Mouse (Mus musculus) bone marrow, adult 2 months (tissue): Measurements from ENCODE around the gene Robo1. TPM values are rescaled to one million over a fixed set of nuclear protein-coding genes. Genes with fewer than 3 reads are reported as not detected.
"Not testable (repeated sequence)": the region's sequence is repeated elsewhere in the genome, so short reads cannot be mapped to it uniquely, and the experiment has no call there.

Experiments used
- H3K27ac ChIP-seq: fragments of 200-500 bp; 2 replicates; pipeline ENCODE4 v1.5.1; 2012; ENCODE audit warnings: low read depth, mild to moderate bottlenecking, control low read depth, inconsistent platforms, low read length; ENCODE audit not compliant: control insufficient read depth, poor library complexity, insufficient read depth
- H3K4me1 ChIP-seq: fragments of 200-500 bp; 2 replicates; pipeline ENCODE4 v1.6.1; 2011; ENCODE audit warnings: low read length; ENCODE audit not compliant: control insufficient read depth, insufficient read depth
- H3K4me3 ChIP-seq: fragments of 200-500 bp; replicated peaks from 2 replicates; pipeline ENCODE3; 2011; ENCODE audit warnings: mild to moderate bottlenecking, low read depth, low read length, control low read depth; ENCODE audit not compliant: control insufficient read depth
- CTCF ChIP-seq: fragments of 200-500 bp; IDR thresholded peaks from 2 replicates; pipeline ENCODE4 v1.5.1; 2011; ENCODE audit warnings: low read length, control low read depth; ENCODE audit not compliant: control insufficient read depth, insufficient read depth
- POLR2A ChIP-seq: fragments of 200-500 bp; IDR thresholded peaks from 2 replicates; pipeline ENCODE4 v1.6.1; 2011; ENCODE audit warnings: low read depth, mild to moderate bottlenecking, control low read depth, low read length, borderline replicate concordance; ENCODE audit not compliant: control insufficient read depth
- WGBS: fragments of 180-500 bp; shearing (Covaris S2); methylation state at CpG from one replicate; pipeline ENCODE4 v1.1.7; 2018; 5-methylcytosine and 5-hydroxymethylcytosine counted together
- polyA plus RNA-seq: library from polyadenylated mRNA; stranded (reverse); fragments of >200 nt; gene quantifications from 2 replicates; pipeline ENCODE4 v1.2.4, GENCODE M21; 2011; ENCODE audit warnings: low replicate concordance; ENCODE audit not compliant: missing spikeins, insufficient read depth, insufficient read length

Gene Robo1
- polyA plus RNA-seq, 1 experiment = 9.0 TPM

GRCm38 (mm10) chr16:72553713-72554112, 245.6 kb downstream of the Robo1 start:
- 66% methylated on average over 5 of the region's 5 CpGs for WGBS
- no peaks in the 10 kb centered on the region for H3K4me1 ChIP-seq
- TF ChIP-seq CTCF (no peak), POLR2A (no peak)
- no peak overlapping the region for H3K4me3 ChIP-seq
- no peak overlapping the region for H3K27ac ChIP-seq

DNA sequence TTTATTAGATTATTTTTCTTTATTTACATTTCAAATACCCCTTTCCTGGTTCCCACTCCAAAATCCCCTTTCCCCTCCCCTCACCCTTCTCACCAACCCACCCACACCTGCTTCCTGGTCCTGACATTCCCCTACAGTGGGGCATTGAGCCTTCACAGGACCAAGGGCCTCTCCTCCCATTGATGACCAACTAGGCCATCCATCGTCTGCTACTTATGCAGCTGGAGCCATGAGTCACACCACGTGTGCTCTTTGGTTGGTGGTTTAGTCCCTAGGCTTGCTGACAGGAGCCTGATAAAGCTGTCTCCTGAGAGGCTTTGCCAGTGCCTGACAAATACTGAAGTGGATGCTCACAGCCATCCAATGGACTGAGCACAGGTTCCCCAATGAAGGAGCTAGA, 254.0 kb downstream of the Robo1 start:
- not testable (repeated sequence) for H3K4me3 ChIP-seq, H3K27ac ChIP-seq, H3K4me1 ChIP-seq
- 55% methylated on average over 2 of the region's 2 CpGs for WGBS

DNA sequence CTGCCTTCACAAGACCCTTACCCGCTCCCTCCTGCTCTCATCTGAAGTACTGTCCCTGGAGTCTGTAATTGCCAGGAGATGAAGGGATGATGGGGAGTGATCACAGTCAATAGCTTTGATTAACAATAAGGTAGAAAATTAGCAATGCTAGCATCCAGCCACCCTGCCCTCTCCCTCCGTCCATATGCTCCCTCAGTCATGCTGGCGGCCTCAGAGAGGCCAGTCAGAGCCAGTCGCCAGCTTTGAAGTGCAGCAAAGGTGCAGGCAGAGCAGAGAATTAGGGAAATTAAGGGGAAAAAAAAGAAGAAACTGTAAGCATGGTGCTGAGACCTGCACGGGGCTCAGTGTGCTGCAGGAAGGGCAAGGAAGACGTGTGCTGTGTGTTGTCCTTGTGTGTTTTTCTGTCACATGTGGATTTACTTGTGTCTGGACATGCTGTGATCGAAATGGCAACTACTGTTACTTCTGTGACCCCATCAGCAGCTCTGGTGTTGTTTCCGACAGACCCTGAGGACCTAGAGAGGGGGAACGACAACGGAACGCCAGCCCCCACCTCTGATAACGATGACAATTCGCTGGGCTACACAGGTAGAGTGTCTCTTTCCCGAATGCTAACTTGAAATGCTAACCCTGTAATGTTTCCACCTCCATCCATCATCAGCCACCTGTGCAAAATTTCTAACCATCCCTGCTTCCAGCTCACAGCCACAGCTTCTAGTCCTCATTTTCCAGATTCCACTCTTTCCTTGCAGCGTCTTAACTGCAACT, 255.3 kb downstream of the Robo1 start:
- no peak overlapping the region for H3K27ac ChIP-seq
- TF ChIP-seq POLR2A = no peak
- no peak for TF ChIP-seq CTCF
- 31% methylated on average over 15 of the region's 15 CpGs for WGBS
- no peaks in the 10 kb centered on the region for H3K4me1 ChIP-seq
- no peak overlapping the region for H3K4me3 ChIP-seq

- 90% methylated on average over 1 of the region's 1 CpGs for WGBS
- no peak overlapping the region for H3K27ac ChIP-seq
- no peak for TF ChIP-seq CTCF
- H3K4me1 ChIP-seq = no peaks in the 10 kb centered on the region
- H3K4me3 ChIP-seq = no peak overlapping the region
Observed at GRCm38 (mm10) chr16:72575171-72575570, 267.1 kb downstream of the Robo1 start.

GRCm38 (mm10) chr16:72576956-72577355, 268.9 kb downstream of the Robo1 start:
- TF ChIP-seq CTCF (no peak), POLR2A (no peak)
- WGBS = 70% methylated on average over 7 of the region's 7 CpGs
- Histone ChIP-seq H3K27ac (no peak overlapping the region), H3K4me3 (no peak overlapping the region), H3K4me1 (no peaks in the 10 kb centered on the region)

- H3K4me1 ChIP-seq = no peaks in the 10 kb centered on the region
- WGBS = 82% methylated on average over 11 of the region's 11 CpGs
- TF ChIP-seq POLR2A (no peak), CTCF (no peak)
- no peak overlapping the region for H3K4me3 ChIP-seq
- H3K27ac ChIP-seq = no peak overlapping the region
Observed at GRCm38 (mm10) chr16:72584454-72585159, 276.5 kb downstream of the Robo1 start.

- Histone ChIP-seq H3K4me1 (no peaks in the 10 kb centered on the region), H3K27ac (no peak overlapping the region), H3K4me3 (no peak overlapping the region)
- TF ChIP-seq POLR2A = no peak
- no peak for TF ChIP-seq CTCF
- 70% methylated on average over 3 of the region's 3 CpGs for WGBS
Observed at GRCm38 (mm10) chr16:72585160-72585813, 277.2 kb downstream of the Robo1 start.

GRCm38 (mm10) chr16:72587376-72588072, 279.4 kb downstream of the Robo1 start:
- no peak for TF ChIP-seq CTCF
- no peak for TF ChIP-seq POLR2A
- Histone ChIP-seq H3K4me1 (no peaks in the 10 kb centered on the region), H3K4me3 (no peak overlapping the region), H3K27ac (no peak overlapping the region)
- 78% methylated on average over 3 of the region's 3 CpGs for WGBS
